Mouse (Mus musculus) granulocyte monocyte progenitor cell, adult 5-6 weeks (primary cell): ENCODE measurements around the gene Src. TPM values are rescaled to one million over a fixed set of nuclear protein-coding genes. Genes with fewer than 3 reads are reported as not detected.

Experiments
- ATAC-seq: replicated peaks from 2 replicates; pipeline ENCODE4 v1.8.0; 2016; ENCODE audit warnings: mild to moderate bottlenecking, moderate TSS enrichment, inconsistent platforms; ENCODE audit not compliant: poor library complexity, severe bottlenecking
- total RNA-seq, 2 experiments: library from RNA; stranded (forward) in 1 of 2; stranded (reverse) in 1 of 2; fragments of 200-712, 200-1000 nt in 1 of 2; fragments of >200 nt in 1 of 2; fragmentation: Nextera tagmentation in 1 of 2; gene quantifications; 2 replicates each; pipeline ENCODE4 v1.2.3; 2014 to 2017

Gene Src
- total RNA-seq, 2 experiments from 2014 or later = 0.90 TPM; not detected in 1

DNA sequence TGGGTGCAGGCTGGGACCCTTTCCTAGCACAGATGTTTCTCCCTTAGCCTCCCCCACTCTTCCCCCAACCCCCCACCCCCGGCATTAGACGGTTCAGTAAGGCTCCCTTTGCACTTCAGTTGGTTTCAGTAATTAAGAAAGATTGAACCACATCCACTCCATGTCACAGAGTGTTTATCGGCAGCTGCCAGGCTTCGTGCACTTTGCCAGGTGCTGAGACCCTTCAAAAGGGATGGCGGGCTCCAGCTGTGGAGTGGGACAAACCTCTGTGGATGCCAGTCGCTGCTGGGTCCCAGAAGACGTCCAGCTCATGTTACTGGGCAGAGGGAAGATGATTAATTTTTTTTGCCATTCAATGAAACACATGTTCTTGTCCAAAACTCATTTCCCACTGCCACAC lies 100.2 kb downstream of the Src start:
- ATAC-seq = no peak

GRCm38 (mm10) chr2:157519452-157519851 lies 101.2 kb downstream of the Src start:
- no peak for ATAC-seq

GRCm38 (mm10) chr2:157520496-157520895 lies 102.3 kb downstream of the Src start:
- ATAC-seq = no peak

Other genes starting within 250 kb of the Src start
- gene Rbl1, start 213.9 kb upstream of the Src start, total RNA-seq (2014; fragmentation: Nextera tagmentation) = 58.6 and 76.1 TPM in 2 replicates
- gene Rbl1, start 213.9 kb upstream of the Src start, total RNA-seq (2017) = 80.7 and 89.9 TPM in 2 replicates
- 313 and 340 TPM in 2 replicates for gene Rpn2, start 139.4 kb upstream of the Src start, total RNA-seq (2014; fragmentation: Nextera tagmentation)
- 342 and 366 TPM in 2 replicates for gene Rpn2, start 139.4 kb upstream of the Src start, total RNA-seq (2017)
- gene Mroh8, start 138.9 kb upstream of the Src start, total RNA-seq (2014; fragmentation: Nextera tagmentation) = 0.19 and 0.23 TPM in 2 replicates
- 0.09 and 0.36 TPM in 2 replicates for gene Mroh8, start 138.9 kb upstream of the Src start, total RNA-seq (2017)
- not detected in 2 replicates for gene Ghrh, start 70.9 kb upstream of the Src start, total RNA-seq (2014; fragmentation: Nextera tagmentation)
- gene Ghrh, start 70.9 kb upstream of the Src start, total RNA-seq (2017) = not detected in 2 replicates
- 21.7 and 29.6 TPM in 2 replicates for gene Manbal, start 50.9 kb upstream of the Src start, total RNA-seq (2014; fragmentation: Nextera tagmentation)
- gene Manbal, start 50.9 kb upstream of the Src start, total RNA-seq (2017) = 6.9 and 7.1 TPM in 2 replicates
- gene Nnat, start 141.6 kb downstream of the Src start, total RNA-seq (2014; fragmentation: Nextera tagmentation) = not detected in 2 replicates
- gene Nnat, start 141.6 kb downstream of the Src start, total RNA-seq (2017) = not detected in 2 replicates
- gene Blcap, start 152.8 kb downstream of the Src start, total RNA-seq (2014; fragmentation: Nextera tagmentation) = 13.4 and 29.1 TPM in 2 replicates
- 6.7 and 7.9 TPM in 2 replicates for gene Blcap, start 152.8 kb downstream of the Src start, total RNA-seq (2017)